Mouse (Mus musculus): ENCODE data around the gene Bcor.

GRCm38 (mm10) chrX:12067851-12068510 lies 92.2 kb downstream of the Bcor start:
- TF ChIP-seq CTCF (IDR thresholded peaks at IDR 0.05; ENCODE audit: control insufficient read depth, insufficient read depth, low read length) = no peak
- TF ChIP-seq POLR2A (IDR thresholded peaks at IDR 0.05; ENCODE audit: borderline replicate concordance, control insufficient read depth, low read depth, low read length) = no peak

All from bone marrow, adult 2 months (tissue).